Mouse (Mus musculus): Measurements from ENCODE around the gene Abcb10. TPM values are rescaled to one million over a fixed set of nuclear protein-coding genes. Genes with fewer than 3 reads are reported as not detected.

Abcb10 gene
- total RNA-seq, 1 experiment, result 24.6 TPM

DNA sequence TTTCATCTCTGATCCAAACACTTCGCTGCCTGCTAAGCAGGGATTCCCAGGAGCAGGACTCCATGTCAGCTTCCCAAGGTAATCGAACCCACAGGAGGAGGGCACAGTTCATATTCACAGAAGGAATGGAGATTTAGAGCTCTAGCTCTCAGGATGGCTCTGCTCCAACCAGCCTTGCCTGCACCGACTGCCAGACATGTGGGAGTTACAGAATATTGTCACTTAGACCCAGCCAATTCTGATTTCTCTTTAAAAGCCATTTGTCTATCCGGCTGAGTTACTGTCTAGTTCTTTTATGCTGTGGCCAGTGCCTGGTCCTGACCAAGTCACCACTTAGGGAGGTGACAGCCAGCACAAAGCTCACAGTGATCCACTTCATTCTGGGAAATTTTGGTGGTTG, 1.2 kb downstream of the Abcb10 start:
- no peak overlapping the region for H3K27ac ChIP-seq (ENCODE audit: insufficient read depth, low read depth, low read length, poor library complexity, severe bottlenecking)
- DNase-seq (ENCODE audit: low read depth, low spot score), result no peak

DNA sequence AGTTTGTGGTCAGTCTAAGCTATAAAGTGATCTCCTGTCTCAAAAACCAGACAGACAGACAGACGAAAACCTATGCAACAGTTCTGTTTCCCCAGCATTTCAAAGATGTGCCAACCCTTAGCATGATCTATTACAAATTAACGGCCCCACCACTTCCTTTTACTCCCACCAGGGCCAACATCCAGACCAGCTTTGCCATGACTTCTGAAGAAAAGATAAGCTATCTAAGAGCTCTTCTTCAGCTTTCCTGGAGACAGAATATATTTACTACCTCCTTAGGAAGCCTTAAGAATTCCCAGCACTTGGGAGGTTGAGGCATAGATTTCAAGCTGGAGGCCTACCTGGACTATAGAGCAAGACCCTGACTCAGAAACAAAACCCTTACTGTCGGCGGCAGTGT, 2.7 kb downstream of the Abcb10 start:
- H3K36me3 ChIP-seq (ENCODE audit: control insufficient read depth, insufficient read depth, low read length, poor library complexity, severe bottlenecking), result no peaks in the 10 kb centered on the region
- no peaks in the 10 kb centered on the region for H3K9me3 ChIP-seq (ENCODE audit: control insufficient read depth, insufficient read depth, low read depth, low read length)
- H3K27ac ChIP-seq (ENCODE audit: insufficient read depth, low read depth, low read length, poor library complexity, severe bottlenecking), result no peak overlapping the region
- no peak for DNase-seq (ENCODE audit: low read depth, low spot score)
- H3K4me1 ChIP-seq (ENCODE audit: control insufficient read depth in 2 of 2, insufficient read depth in 2 of 2, low read length in 2 of 2, poor library complexity in 1 of 2), result peaks cover 0 to 2% of the 10 kb centered on the region in 2 experiments; a peak in 1 of 4 replicates
- H3K9ac ChIP-seq (ENCODE audit: insufficient read depth, low read depth, low read length, poor library complexity, severe bottlenecking), result no peak overlapping the region
- no peak overlapping the region for H3K4me3 ChIP-seq (ENCODE audit: insufficient read depth in 1 of 2, low read depth in 1 of 2, low read length in 2 of 2, poor library complexity in 1 of 2, severe bottlenecking in 1 of 2)
- TF ChIP-seq ZC3H11A (IDR thresholded peaks at IDR 0.05; ENCODE audit: borderline replicate concordance, low read depth, low read length), result no peak
- no peak for TF ChIP-seq ZNF384 (IDR thresholded peaks at IDR 0.05; ENCODE audit: low read depth, low read length)
- in situ Hi-C loops (cut with MboI; ENCODE audit: low sequenced_read_pairs in 2 of 2, unreplicated experiment in 2 of 2), result no loop called here

More for the DNA sequence above, 1.2 kb downstream of the Abcb10 start:
- Histone ChIP-seq H3K9me3 (ENCODE audit: control insufficient read depth, insufficient read depth, low read depth, low read length) (no peaks in the 10 kb centered on the region), H3K9ac (ENCODE audit: insufficient read depth, low read depth, low read length, poor library complexity, severe bottlenecking) (no peak overlapping the region), H3K4me3 (ENCODE audit: insufficient read depth in 1 of 2, low read depth in 1 of 2, low read length in 2 of 2, poor library complexity in 1 of 2, severe bottlenecking in 1 of 2) (no peak overlapping the region), H3K4me1 (ENCODE audit: control insufficient read depth in 2 of 2, insufficient read depth in 2 of 2, low read length in 2 of 2, poor library complexity in 1 of 2) (peaks cover 0 to 2% of the 10 kb centered on the region in 2 experiments; a peak in 1 of 4 replicates), H3K36me3 (ENCODE audit: control insufficient read depth, insufficient read depth, low read length, poor library complexity, severe bottlenecking) (no peaks in the 10 kb centered on the region)
- no peak for TF ChIP-seq ZC3H11A (IDR thresholded peaks at IDR 0.05; ENCODE audit: borderline replicate concordance, low read depth, low read length)
- no peak for TF ChIP-seq HCFC1 (IDR thresholded peaks at IDR 0.05; ENCODE audit: borderline replicate concordance, insufficient read depth, low read length)
- no peak for TF ChIP-seq MAFK (IDR thresholded peaks at IDR 0.05; ENCODE audit: insufficient read depth, low read depth, low read length)
- no peak for TF ChIP-seq ZNF384 (IDR thresholded peaks at IDR 0.05; ENCODE audit: low read depth, low read length)
- TF ChIP-seq CHD2 (IDR thresholded peaks at IDR 0.05; ENCODE audit: low read depth, low read length), result no peak
- in situ Hi-C loops (cut with MboI; ENCODE audit: low sequenced_read_pairs in 2 of 2, unreplicated experiment in 2 of 2), result no loop called here

DNA sequence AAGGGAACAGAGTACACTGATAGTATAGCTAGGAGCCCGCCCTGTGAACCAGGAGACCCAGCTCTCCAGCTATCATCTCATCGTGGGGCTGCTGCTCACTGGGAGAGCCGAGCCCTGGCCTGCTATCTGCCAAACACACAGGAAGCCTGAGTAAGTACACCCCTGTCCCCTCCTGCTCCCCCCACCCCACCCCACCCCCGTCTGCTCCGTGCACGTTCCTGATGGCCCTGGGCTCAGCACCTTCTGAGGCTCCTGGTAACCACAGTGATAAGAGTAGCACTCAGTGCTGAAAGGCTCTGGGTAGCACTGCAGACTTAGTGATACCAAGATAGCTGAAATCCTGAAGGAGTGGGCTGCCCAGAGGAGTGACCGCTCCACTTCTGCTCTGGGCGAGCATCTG, 4.0 kb downstream of the Abcb10 start:
- Histone ChIP-seq H3K9me3 (ENCODE audit: control insufficient read depth, insufficient read depth, low read depth, low read length) (no peaks in the 10 kb centered on the region), H3K9ac (ENCODE audit: insufficient read depth, low read depth, low read length, poor library complexity, severe bottlenecking) (no peak overlapping the region), H3K36me3 (ENCODE audit: control insufficient read depth, insufficient read depth, low read length, poor library complexity, severe bottlenecking) (no peaks in the 10 kb centered on the region), H3K27ac (ENCODE audit: insufficient read depth, low read depth, low read length, poor library complexity, severe bottlenecking) (no peak overlapping the region), H3K4me1 (ENCODE audit: control insufficient read depth in 2 of 2, insufficient read depth in 2 of 2, low read length in 2 of 2, poor library complexity in 1 of 2) (no peaks in the 10 kb centered on the region; a peak in 1 of 4 replicates), H3K4me3 (ENCODE audit: insufficient read depth in 1 of 2, low read depth in 1 of 2, low read length in 2 of 2, poor library complexity in 1 of 2, severe bottlenecking in 1 of 2) (no peak overlapping the region)
- TF ChIP-seq CHD2 (IDR thresholded peaks at IDR 0.05; ENCODE audit: low read depth, low read length) (no peak), ZC3H11A (IDR thresholded peaks at IDR 0.05; ENCODE audit: borderline replicate concordance, low read depth, low read length) (no peak), HCFC1 (IDR thresholded peaks at IDR 0.05; ENCODE audit: borderline replicate concordance, insufficient read depth, low read length) (no peak), MAFK (IDR thresholded peaks at IDR 0.05; ENCODE audit: insufficient read depth, low read depth, low read length) (no peak), ZNF384 (IDR thresholded peaks at IDR 0.05; ENCODE audit: low read depth, low read length) (no peak)
- no peak for DNase-seq (ENCODE audit: low read depth, low spot score)
- in situ Hi-C loops (cut with MboI; ENCODE audit: low sequenced_read_pairs in 2 of 2, unreplicated experiment in 2 of 2), result no loop called here

DNA sequence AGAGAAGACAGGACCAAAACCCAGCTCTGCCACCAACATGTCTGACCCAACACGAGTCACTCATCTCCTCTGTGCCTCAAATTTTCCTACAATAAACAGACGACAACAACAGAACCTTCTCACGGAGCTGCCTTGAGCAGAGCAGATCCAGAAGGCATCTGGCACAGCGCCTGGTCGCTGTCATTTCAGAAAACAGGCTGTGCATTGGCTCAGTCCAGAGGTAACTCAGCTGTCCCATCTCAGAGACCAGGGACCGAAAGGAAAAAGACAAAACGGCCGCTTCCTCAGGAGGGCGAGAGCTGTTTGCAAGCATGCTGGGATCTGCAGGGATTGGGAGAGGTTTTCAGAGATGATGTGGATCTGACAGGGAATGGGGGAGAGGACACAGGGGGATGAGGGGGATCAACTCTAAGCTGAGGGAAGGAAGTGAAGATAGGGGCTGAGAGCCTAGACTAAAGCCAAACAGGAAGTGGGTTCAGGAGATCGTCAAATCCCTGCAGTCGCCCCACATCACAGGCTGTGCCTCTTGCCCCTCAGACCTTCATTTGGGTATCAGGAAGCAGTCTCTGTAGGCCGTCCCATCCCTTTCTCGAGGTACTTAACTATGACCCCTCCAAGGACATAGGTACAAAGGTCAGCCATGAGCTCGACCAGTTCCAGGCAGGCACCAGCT, 4.6 kb downstream of the Abcb10 start:
- Histone ChIP-seq H3K27ac (ENCODE audit: insufficient read depth, low read depth, low read length, poor library complexity, severe bottlenecking) (no peak overlapping the region), H3K9me3 (ENCODE audit: control insufficient read depth, insufficient read depth, low read depth, low read length) (no peaks in the 10 kb centered on the region), H3K9ac (ENCODE audit: insufficient read depth, low read depth, low read length, poor library complexity, severe bottlenecking) (no peak overlapping the region), H3K4me1 (ENCODE audit: control insufficient read depth in 2 of 2, insufficient read depth in 2 of 2, low read length in 2 of 2, poor library complexity in 1 of 2) (peaks cover 0 to 3% of the 10 kb centered on the region in 2 experiments; a peak in 1 of 4 replicates), H3K36me3 (ENCODE audit: control insufficient read depth, insufficient read depth, low read length, poor library complexity, severe bottlenecking) (no peaks in the 10 kb centered on the region), H3K4me3 (ENCODE audit: insufficient read depth in 1 of 2, low read depth in 1 of 2, low read length in 2 of 2, poor library complexity in 1 of 2, severe bottlenecking in 1 of 2) (no peak overlapping the region)
- TF ChIP-seq MAFK (IDR thresholded peaks at IDR 0.05; ENCODE audit: insufficient read depth, low read depth, low read length) (no peak), ZC3H11A (IDR thresholded peaks at IDR 0.05; ENCODE audit: borderline replicate concordance, low read depth, low read length) (no peak), HCFC1 (IDR thresholded peaks at IDR 0.05; ENCODE audit: borderline replicate concordance, insufficient read depth, low read length) (no peak), ZNF384 (IDR thresholded peaks at IDR 0.05; ENCODE audit: low read depth, low read length) (no peak), CHD2 (IDR thresholded peaks at IDR 0.05; ENCODE audit: low read depth, low read length) (no peak)
- DNase-seq (ENCODE audit: low read depth, low spot score), result no peak
- in situ Hi-C loops (cut with MboI; ENCODE audit: low sequenced_read_pairs in 2 of 2, unreplicated experiment in 2 of 2), result no loop called here

All from ES-E14 (cell line).